Mouse (Mus musculus) adrenal gland, adult 8-10 months (tissue): Measurements from ENCODE around the gene P2rx7. TPM values are rescaled to one million over a fixed set of nuclear protein-coding genes. Genes with fewer than 3 reads are reported as not detected.
A peak's percentile ranks its signal among the peaks of the same experiment; 100 is the strongest.

Experiments
- DNase-seq: peaks from one replicate; pipeline ENCODE4 v3.0.0; 2022
- total RNA-seq, 4 experiments: library from RNA; stranded (reverse); gene quantifications; 2 replicates each; pipeline ENCODE4 v1.2.4; 2022

P2rx7 gene
- total RNA-seq, result 1 to 10 TPM; 3.3 to 7.1 (median 4.9) TPM

- DNase-seq, result peak; percentile 24
Measured at GRCm38 (mm10) chr5:122643701-122644100, at the start of gene P2rx7. Gene P2rx7 (plus strand): TSS chr5:122643911.

GRCm38 (mm10) chr5:122595470-122595869 lies 48.2 kb upstream of the P2rx7 start:
- DNase-seq, result no peak

GRCm38 (mm10) chr5:122602233-122602632 lies 41.5 kb upstream of the P2rx7 start:
- peak; percentile 29 for DNase-seq

GRCm38 (mm10) chr5:122604894-122605293 lies 38.8 kb upstream of the P2rx7 start:
- DNase-seq, result no peak

GRCm38 (mm10) chr5:122611651-122612050 lies 32.1 kb upstream of the P2rx7 start:
- no peak for DNase-seq

GRCm38 (mm10) chr5:122613908-122614732 lies 29.6 kb upstream of the P2rx7 start, which contains the start of gene Ift81:
Gene Ift81 (minus strand): TSS chr5:122614518.
- DNase-seq, result peak; percentile 90

- DNase-seq, result no peak
Measured at GRCm38 (mm10) chr5:122617718-122618117, 26.0 kb upstream of the P2rx7 start.

GRCm38 (mm10) chr5:122619686-122620296 lies 23.9 kb upstream of the P2rx7 start:
- DNase-seq, result no peak

GRCm38 (mm10) chr5:122621376-122621886 lies 22.3 kb upstream of the P2rx7 start:
- no peak for DNase-seq

- no peak for DNase-seq
Measured at GRCm38 (mm10) chr5:122622526-122622925, 21.2 kb upstream of the P2rx7 start.

GRCm38 (mm10) chr5:122623861-122624260 lies 19.9 kb upstream of the P2rx7 start:
- no peak for DNase-seq

- DNase-seq, result no peak
Measured at GRCm38 (mm10) chr5:122624952-122625479, 18.7 kb upstream of the P2rx7 start.

- DNase-seq, result no peak
Measured at GRCm38 (mm10) chr5:122625565-122626252, 18.0 kb upstream of the P2rx7 start.

GRCm38 (mm10) chr5:122627243-122627642 lies 16.5 kb upstream of the P2rx7 start:
- peak; percentile 81 for DNase-seq

GRCm38 (mm10) chr5:122635228-122635627 lies 8.5 kb upstream of the P2rx7 start:
- no peak for DNase-seq

- no peak for DNase-seq
Measured at GRCm38 (mm10) chr5:122636308-122636707, 7.4 kb upstream of the P2rx7 start.

GRCm38 (mm10) chr5:122636958-122637357 lies 6.8 kb upstream of the P2rx7 start:
- DNase-seq, result no peak

GRCm38 (mm10) chr5:122638296-122638695 lies 5.4 kb upstream of the P2rx7 start:
- DNase-seq, result no peak

- no peak for DNase-seq
Measured at GRCm38 (mm10) chr5:122639517-122639916, 4.2 kb upstream of the P2rx7 start.

GRCm38 (mm10) chr5:122639986-122640385 lies 3.7 kb upstream of the P2rx7 start:
- DNase-seq, result no peak

GRCm38 (mm10) chr5:122644111-122644607 lies 448 bp downstream of the P2rx7 start:
- DNase-seq, result peak; percentile 14

GRCm38 (mm10) chr5:122645290-122645689 lies 1.6 kb downstream of the P2rx7 start:
- no peak for DNase-seq

GRCm38 (mm10) chr5:122646050-122646449 lies 2.3 kb downstream of the P2rx7 start:
- DNase-seq, result no peak
